Mouse (Mus musculus) ovary, postnatal 10 days (tissue): ENCODE measurements around the gene Ptpn11.

Experiments used
- DNase-seq: peaks from one replicate; pipeline ENCODE4 v3.0.0; 2022; ENCODE audit warnings: low spot score

Gene Ptpn11

DNA sequence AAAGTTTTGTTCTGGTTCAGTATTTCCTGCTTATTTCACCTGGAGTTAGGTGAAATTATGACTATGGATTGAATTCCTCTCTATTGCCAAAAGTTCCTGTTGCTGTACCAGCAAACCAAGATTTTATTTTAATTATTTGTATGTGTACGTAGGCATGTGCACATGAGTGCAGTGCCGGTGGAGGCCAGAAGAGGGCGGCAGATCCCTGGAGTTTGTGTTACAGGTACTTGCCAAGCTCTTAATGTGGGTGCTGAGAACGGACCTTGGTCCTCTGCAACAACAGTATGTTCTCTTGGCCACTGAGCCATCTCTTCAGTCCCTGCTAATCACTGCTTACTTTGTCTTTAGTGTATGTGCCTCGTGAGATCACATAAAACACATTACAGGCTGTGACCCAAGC lies 109.4 kb downstream of the Ptpn11 start:
- DNase-seq: no peak
